Mouse (Mus musculus): ENCODE measurements around the gene St3gal3. TPM values are rescaled to one million over a fixed set of nuclear protein-coding genes. Genes with fewer than 3 reads are reported as not detected.

Gene St3gal3
- polyA plus RNA-seq, 1 experiment: 23.4 TPM

- H3K4me1 ChIP-seq (ENCODE audit: control insufficient read depth, insufficient read depth, low read length): peaks cover 4% of the 10 kb centered on the region; the same call in 1 of the 2 replicates
- no peak overlapping the region for H3K4me3 ChIP-seq (replicated peaks; ENCODE audit: extremely low read depth, low read depth, low read length)
- DNase-seq: no peak
- TF ChIP-seq CTCF (IDR thresholded peaks at IDR 0.05; ENCODE audit: insufficient read depth, low read length) (no peak), POLR2A (IDR thresholded peaks at IDR 0.05; ENCODE audit: borderline replicate concordance, extremely low read depth, low read depth, low read length) (no peak)
- 92% methylated on average over 4 of the region's 4 CpGs for WGBS
Observed at GRCm38 (mm10) chr4:117979181-117979580, 155.5 kb downstream of the St3gal3 start.

- 84% methylated on average over 9 of the region's 9 CpGs for WGBS
Observed at GRCm38 (mm10) chr4:117978282-117978681, 156.4 kb downstream of the St3gal3 start.

GRCm38 (mm10) chr4:117977841-117978240 lies 156.9 kb downstream of the St3gal3 start:
- H3K4me1 ChIP-seq (ENCODE audit: control insufficient read depth, insufficient read depth, low read length): peaks cover 3% of the 10 kb centered on the region; the same call in 1 of the 2 replicates
- WGBS: 90% methylated on average over 11 of the region's 11 CpGs

More at GRCm38 (mm10) chr4:117978282-117978681, 156.4 kb downstream of the St3gal3 start:
- Histone ChIP-seq H3K4me1 (ENCODE audit: control insufficient read depth, insufficient read depth, low read length) (peaks cover 4% of the 10 kb centered on the region; the same call in 1 of the 2 replicates), H3K4me3 (replicated peaks; ENCODE audit: extremely low read depth, low read depth, low read length) (no peak overlapping the region)
- no peak for DNase-seq
- no peak for TF ChIP-seq CTCF (IDR thresholded peaks at IDR 0.05; ENCODE audit: insufficient read depth, low read length)
- TF ChIP-seq POLR2A (IDR thresholded peaks at IDR 0.05; ENCODE audit: borderline replicate concordance, extremely low read depth, low read depth, low read length): no peak

GRCm38 (mm10) chr4:117977371-117977770 lies 157.3 kb downstream of the St3gal3 start:
- no peak for DNase-seq
- no peaks in the 10 kb centered on the region for H3K4me1 ChIP-seq (ENCODE audit: control insufficient read depth, insufficient read depth, low read length)
- TF ChIP-seq POLR2A (IDR thresholded peaks at IDR 0.05; ENCODE audit: borderline replicate concordance, extremely low read depth, low read depth, low read length) (no peak), CTCF (IDR thresholded peaks at IDR 0.05; ENCODE audit: insufficient read depth, low read length) (no peak)
- WGBS: 78% methylated on average over 9 of the region's 9 CpGs
- H3K4me3 ChIP-seq (replicated peaks; ENCODE audit: extremely low read depth, low read depth, low read length): no peak overlapping the region

More at GRCm38 (mm10) chr4:117977841-117978240, 156.9 kb downstream of the St3gal3 start:
- H3K4me3 ChIP-seq (replicated peaks; ENCODE audit: extremely low read depth, low read depth, low read length): no peak overlapping the region
- TF ChIP-seq POLR2A (IDR thresholded peaks at IDR 0.05; ENCODE audit: borderline replicate concordance, extremely low read depth, low read depth, low read length) (no peak), CTCF (IDR thresholded peaks at IDR 0.05; ENCODE audit: insufficient read depth, low read length) (no peak)
- DNase-seq: no peak

GRCm38 (mm10) chr4:117975820-117976219 lies 158.9 kb downstream of the St3gal3 start:
- TF ChIP-seq POLR2A (IDR thresholded peaks at IDR 0.05; ENCODE audit: borderline replicate concordance, extremely low read depth, low read depth, low read length) (no peak), CTCF (IDR thresholded peaks at IDR 0.05; ENCODE audit: insufficient read depth, low read length) (no peak)
- Histone ChIP-seq H3K4me1 (ENCODE audit: control insufficient read depth, insufficient read depth, low read length) (no peaks in the 10 kb centered on the region), H3K4me3 (replicated peaks; ENCODE audit: extremely low read depth, low read depth, low read length) (no peak overlapping the region)
- DNase-seq: no peak
- WGBS: 73% methylated on average over 1 of the region's 1 CpGs

- no peak for DNase-seq
- Histone ChIP-seq H3K4me3 (replicated peaks; ENCODE audit: extremely low read depth, low read depth, low read length) (no peak overlapping the region), H3K4me1 (ENCODE audit: control insufficient read depth, insufficient read depth, low read length) (no peaks in the 10 kb centered on the region)
- WGBS: 60% methylated on average over 5 of the region's 5 CpGs
- TF ChIP-seq CTCF (IDR thresholded peaks at IDR 0.05; ENCODE audit: insufficient read depth, low read length) (no peak), POLR2A (IDR thresholded peaks at IDR 0.05; ENCODE audit: borderline replicate concordance, extremely low read depth, low read depth, low read length) (no peak)
Observed at GRCm38 (mm10) chr4:117974719-117975118, 160.0 kb downstream of the St3gal3 start.

GRCm38 (mm10) chr4:117972999-117973398 lies 161.7 kb downstream of the St3gal3 start:
- no peaks in the 10 kb centered on the region for H3K4me1 ChIP-seq (ENCODE audit: control insufficient read depth, insufficient read depth, low read length)
- TF ChIP-seq CTCF (IDR thresholded peaks at IDR 0.05; ENCODE audit: insufficient read depth, low read length) (no peak), POLR2A (IDR thresholded peaks at IDR 0.05; ENCODE audit: borderline replicate concordance, extremely low read depth, low read depth, low read length) (no peak)
- no peak overlapping the region for H3K4me3 ChIP-seq (replicated peaks; ENCODE audit: extremely low read depth, low read depth, low read length)
- 62% methylated on average over 10 of the region's 10 CpGs for WGBS
- no peak for DNase-seq

- WGBS: 63% methylated on average over 14 of the region's 14 CpGs
- no peaks in the 10 kb centered on the region for H3K4me1 ChIP-seq (ENCODE audit: control insufficient read depth, insufficient read depth, low read length)
- TF ChIP-seq POLR2A (IDR thresholded peaks at IDR 0.05; ENCODE audit: borderline replicate concordance, extremely low read depth, low read depth, low read length) (no peak), CTCF (IDR thresholded peaks at IDR 0.05; ENCODE audit: insufficient read depth, low read length) (no peak)
Observed at GRCm38 (mm10) chr4:117964346-117965025, 170.2 kb downstream of the St3gal3 start.

GRCm38 (mm10) chr4:117957492-117957891 lies 177.2 kb downstream of the St3gal3 start:
- no peak for DNase-seq
- H3K4me1 ChIP-seq (ENCODE audit: control insufficient read depth, insufficient read depth, low read length): no peaks in the 10 kb centered on the region
- TF ChIP-seq CTCF (IDR thresholded peaks at IDR 0.05; ENCODE audit: insufficient read depth, low read length): no peak
- H3K4me3 ChIP-seq (replicated peaks; ENCODE audit: extremely low read depth, low read depth, low read length): no peak overlapping the region
- WGBS: 75% methylated on average over 4 of the region's 4 CpGs

More at GRCm38 (mm10) chr4:117964346-117965025, 170.2 kb downstream of the St3gal3 start:
- H3K4me3 ChIP-seq (replicated peaks; ENCODE audit: extremely low read depth, low read depth, low read length): no peak overlapping the region
- DNase-seq: no peak

- 85% methylated on average over 7 of the region's 7 CpGs for WGBS
- Histone ChIP-seq H3K4me1 (ENCODE audit: control insufficient read depth, insufficient read depth, low read length) (no peaks in the 10 kb centered on the region), H3K4me3 (replicated peaks; ENCODE audit: extremely low read depth, low read depth, low read length) (no peak overlapping the region)
- no peak for TF ChIP-seq POLR2A (IDR thresholded peaks at IDR 0.05; ENCODE audit: borderline replicate concordance, extremely low read depth, low read depth, low read length)
- no peak for TF ChIP-seq CTCF (IDR thresholded peaks at IDR 0.05; ENCODE audit: insufficient read depth, low read length)
- no peak for DNase-seq
Observed at GRCm38 (mm10) chr4:117947493-117947892, 187.2 kb downstream of the St3gal3 start.
